Mouse (Mus musculus): ENCODE results near the gene Psmd12. TPM values are rescaled to one million over a fixed set of nuclear protein-coding genes. Genes with fewer than 3 reads are reported as not detected.

The Psmd12 gene
- total and polyA plus RNA-seq, 3 experiments = 139 to 437 (median 149) TPM

Other genes with a start within 250 kb of the Psmd12 start
- gene Pitpnc1, start 8.8 kb upstream of the Psmd12 start, total RNA-seq (2012; rRNA removed) = 19.3 and 31.9 TPM in 2 replicates
- gene Pitpnc1, start 8.8 kb upstream of the Psmd12 start, polyA plus RNA-seq (2012; ENCODE audit: insufficient read depth in 1 of 2, insufficient read length in 2 of 2, low read depth in 1 of 2, low replicate concordance in 2 of 2, missing spikeins in 1 of 2) = 10 to 100 TPM in 1 of 2 experiments, not detected in 1; 25.3 TPM
- gene Helz, start 68.4 kb downstream of the Psmd12 start, total RNA-seq (2012; rRNA removed) = 15.1 and 16.0 TPM in 2 replicates
- 10 to 100 TPM; 39.9 to 41.0 TPM for gene Helz, start 68.4 kb downstream of the Psmd12 start, polyA plus RNA-seq (2012; ENCODE audit: insufficient read depth in 1 of 2, insufficient read length in 2 of 2, low read depth in 1 of 2, low replicate concordance in 2 of 2, missing spikeins in 1 of 2)
- gene Cacng1, start 237.0 kb downstream of the Psmd12 start, total RNA-seq (2012; rRNA removed) = not detected in 2 replicates
- gene Cacng1, start 237.0 kb downstream of the Psmd12 start, polyA plus RNA-seq (2012; ENCODE audit: insufficient read depth in 1 of 2, insufficient read length in 2 of 2, low read depth in 1 of 2, low replicate concordance in 2 of 2, missing spikeins in 1 of 2) = not detected